Comparison of ENCODE assay signal across 35 mouse cellular contexts in genomic region chr11:100178307-100178706, GRCm38 (mm10). TPM values are rescaled to one million over a fixed set of nuclear protein-coding genes. Genes with fewer than 3 reads are reported as not detected.
DNase-seq lines count a peak whose midpoint lies in the region; ATAC-seq and TF ChIP-seq lines count a peak whose summit lies in the region.
"Had no signal": no experiment of that assay in that cellular context is flagged by ENCODE, and none has a peak within 500 bp of the region (broad histone marks: within the 10 kb centered on the region; RNA-seq: fewer than 3 reads in every experiment).

No protein-coding gene starts in this region.

- WGBS in forebrain, postnatal 0 days, result 68% methylated on average over 5 of the region's 5 CpGs
- WGBS in forebrain, embryonic 10.5 days, result 80% methylated on average over 5 of the region's 5 CpGs

- no peak overlapping the region for H3K9ac ChIP-seq in forebrain, postnatal 0 days
- H3K9ac ChIP-seq: forebrain, embryonic 12.5 days; heart, embryonic 12.5 days; heart, embryonic 15.5 days; hindbrain, embryonic 13.5 days had no signal

- H3K4me3 ChIP-seq in forebrain, postnatal 0 days (ENCODE audit: low read depth, low read length), result no peak overlapping the region
- no peak overlapping the region for H3K4me3 ChIP-seq in forebrain, embryonic 10.5 days
- H3K4me3 ChIP-seq: forebrain, embryonic 12.5 days; gastrocnemius, adult 2 months; heart, embryonic 12.5 days; heart, embryonic 15.5 days; hindbrain, embryonic 10.5 days; hindbrain, embryonic 13.5 days had no signal

- no peaks in the 10 kb centered on the region for H3K36me3 ChIP-seq in forebrain, postnatal 0 days (ENCODE audit: insufficient read depth)
- H3K36me3 ChIP-seq in forebrain, embryonic 10.5 days (replicated peaks), result no peaks in the 10 kb centered on the region
- H3K36me3 ChIP-seq: forebrain, embryonic 12.5 days; G1E; heart, embryonic 12.5 days; heart, embryonic 15.5 days; hindbrain, embryonic 10.5 days; hindbrain, embryonic 13.5 days had no signal

- no peaks in the 10 kb centered on the region for H3K4me1 ChIP-seq in forebrain, postnatal 0 days (ENCODE audit: insufficient read depth)
- no peaks in the 10 kb centered on the region for H3K4me1 ChIP-seq in forebrain, embryonic 10.5 days
- H3K4me1 ChIP-seq: forebrain, embryonic 12.5 days; heart, embryonic 12.5 days; heart, embryonic 15.5 days; hindbrain, embryonic 10.5 days; hindbrain, embryonic 13.5 days had no signal

- no peaks in the 10 kb centered on the region for H3K27me3 ChIP-seq in forebrain, postnatal 0 days (ENCODE audit: insufficient read depth, low read length)
- no peaks in the 10 kb centered on the region for H3K27me3 ChIP-seq in forebrain, embryonic 10.5 days (ENCODE audit: poor library complexity, severe bottlenecking)
- H3K27me3 ChIP-seq: forebrain, embryonic 12.5 days; heart, embryonic 12.5 days; heart, embryonic 15.5 days; hindbrain, embryonic 13.5 days had no signal

- no peaks in the 10 kb centered on the region for H3K9me3 ChIP-seq in forebrain, postnatal 0 days (ENCODE audit: low read length)
- H3K9me3 ChIP-seq in forebrain, embryonic 10.5 days, result no peaks in the 10 kb centered on the region
- H3K9me3 ChIP-seq: forebrain, embryonic 12.5 days; heart, embryonic 12.5 days; hindbrain, embryonic 10.5 days; hindbrain, embryonic 13.5 days had no signal

- no peak overlapping the region for H3K4me2 ChIP-seq in forebrain, postnatal 0 days (ENCODE audit: low read depth)
- H3K4me2 ChIP-seq: forebrain, embryonic 12.5 days; heart, embryonic 12.5 days; heart, embryonic 15.5 days; hindbrain, embryonic 13.5 days had no signal

- no peak overlapping the region for H3K27ac ChIP-seq in forebrain, postnatal 0 days (ENCODE audit: low read depth, low read length)
- no peak overlapping the region for H3K27ac ChIP-seq in forebrain, embryonic 10.5 days
- H3K27ac ChIP-seq: forebrain, embryonic 12.5 days; gastrocnemius, adult 2 months; heart, embryonic 15.5 days; hindbrain, embryonic 10.5 days; hindbrain, embryonic 13.5 days had no signal

- no peak for TF ChIP-seq CTCF in forebrain, postnatal 0 days (IDR thresholded peaks at IDR 0.05; ENCODE audit: low read depth)

- ATAC-seq in forebrain, postnatal 0 days, result peak; percentile 66; the same call in 1 of the 2 replicates
- ATAC-seq: forebrain, embryonic 16.5 days; hindbrain, embryonic 16.5 days; inflammation-experienced regulatory T-cells, adult 6 months; Patski had no signal

- peak; percentile 28 for DNase-seq in forebrain, postnatal 0 days
- DNase-seq in forebrain, embryonic 10.5 days (ENCODE audit: extremely low spot score, low spot score), result no peak
- DNase-seq in layer of hippocampus, adult 9-11 months, result peak; percentile 54
- DNase-seq in layer of hippocampus, postnatal 36 days, result no peak
- DNase-seq in right cerebral cortex, postnatal 10 days (ENCODE audit: low spot score in 2 of 2), result peak; percentile 31 to 56
- no peak for DNase-seq in right cerebral cortex, adult 2 months (ENCODE audit: low spot score in 2 of 2)
- peak; percentile 22 to 61 for DNase-seq in layer of hippocampus, postnatal 14 days (ENCODE audit: low spot score in 2 of 2)
- no peak for DNase-seq in gastrocnemius, postnatal 25 days
- DNase-seq: adrenal gland, adult 2 months; adrenal gland, postnatal 14 days; B cell, adult 2 months; cerebellum, adult 18-20 months; cerebellum, adult 9-10 months; cerebellum, postnatal 14 days; gastrocnemius, adult 2 months; gastrocnemius, postnatal 14 days; heart, adult 18-20 months; heart, postnatal 10 days; heart, postnatal 36 days had no signal

RNA-seq across cellular contexts. Expression of gene Krt9, which starts 14.7 kb away (rescaled TPM):
- total RNA-seq in forebrain, postnatal 0 days (2014; rRNA removed), result not detected in 2 replicates
- polyA plus RNA-seq in forebrain, postnatal 0 days (2015; fragmentation: Nextera tagmentation; extraction: Ambion mirVana), result 0.06 TPM in 1 of 2 replicates, not detected in the other
- not detected in 2 replicates for polyA plus RNA-seq in forebrain, embryonic 10.5 days (2016; fragmentation: Nextera tagmentation; extraction: Ambion mirVana)
- total RNA-seq in layer of hippocampus, postnatal 36 days (2021), result 1 to 10 TPM; 2.5 to 2.7 TPM
- 1 to 10 TPM; 1.8 to 2.1 TPM for total RNA-seq in layer of hippocampus, postnatal 14 days (2021)
- not detected for total RNA-seq in gastrocnemius, postnatal 25 days (2021)
- total RNA-seq: adrenal gland, adult 2 months; adrenal gland, postnatal 14 days; CH12.LX; G1E; gastrocnemius, adult 2 months; gastrocnemius, postnatal 14 days; heart, adult 18-20 months; heart, postnatal 10 days; heart, postnatal 36 days had no signal
- polyA plus RNA-seq: adrenal gland, adult 2 months; embryonic facial prominence, embryonic 11.5 days; embryonic facial prominence, embryonic 14.5 days; forebrain, embryonic 12.5 days; forebrain, embryonic 16.5 days; G1E; heart, embryonic 12.5 days; heart, embryonic 15.5 days; hindbrain, embryonic 10.5 days; hindbrain, embryonic 13.5 days; inflammation-experienced regulatory T-cells, adult 6 months; Patski had no signal

RNA-seq across cellular contexts. Expression of gene Krt14, which starts 29.0 kb away (rescaled TPM):
- total RNA-seq in forebrain, postnatal 0 days (2014; rRNA removed), result 0.14 and 0.15 TPM in 2 replicates
- 0.63 and 0.88 TPM in 2 replicates for polyA plus RNA-seq in forebrain, postnatal 0 days (2015; fragmentation: Nextera tagmentation; extraction: Ambion mirVana)
- 1.9 and 2.0 TPM in 2 replicates for polyA plus RNA-seq in forebrain, embryonic 10.5 days (2016; fragmentation: Nextera tagmentation; extraction: Ambion mirVana)
- not detected for total RNA-seq in layer of hippocampus, postnatal 36 days (2021)
- not detected for total RNA-seq in layer of hippocampus, postnatal 14 days (2021)
- not detected for total RNA-seq in gastrocnemius, postnatal 25 days (2021)
- total RNA-seq: CH12.LX; gastrocnemius, adult 2 months; gastrocnemius, postnatal 14 days; heart, adult 18-20 months had no signal
- polyA plus RNA-seq: inflammation-experienced regulatory T-cells, adult 6 months; Patski had no signal

RNA-seq across cellular contexts. Expression of gene Krt19, which starts 29.8 kb away (rescaled TPM):
- 5.8 and 6.5 TPM in 2 replicates for total RNA-seq in forebrain, postnatal 0 days (2014; rRNA removed)
- polyA plus RNA-seq in forebrain, postnatal 0 days (2015; fragmentation: Nextera tagmentation; extraction: Ambion mirVana), result 3.8 and 7.0 TPM in 2 replicates
- 5.3 and 5.4 TPM in 2 replicates for polyA plus RNA-seq in forebrain, embryonic 10.5 days (2016; fragmentation: Nextera tagmentation; extraction: Ambion mirVana)
- under 1 TPM; 0.23 to 0.52 TPM for total RNA-seq in layer of hippocampus, postnatal 36 days (2021)
- under 1 TPM; 0.48 to 0.81 TPM for total RNA-seq in layer of hippocampus, postnatal 14 days (2021)
- total RNA-seq in gastrocnemius, postnatal 25 days (2021), result under 1 TPM in 1 of 2 experiments, not detected in 1; 0.28 TPM
- total RNA-seq: G1E had no signal
- polyA plus RNA-seq: G1E; inflammation-experienced regulatory T-cells, adult 6 months; Patski had no signal

RNA-seq across cellular contexts. Expression of gene Krt15, which starts 42.6 kb away (rescaled TPM):
- not detected in 2 replicates for total RNA-seq in forebrain, postnatal 0 days (2014; rRNA removed)
- 0.17 and 0.47 TPM in 2 replicates for polyA plus RNA-seq in forebrain, postnatal 0 days (2015; fragmentation: Nextera tagmentation; extraction: Ambion mirVana)
- polyA plus RNA-seq in forebrain, embryonic 10.5 days (2016; fragmentation: Nextera tagmentation; extraction: Ambion mirVana), result 0.55 and 0.77 TPM in 2 replicates
- total RNA-seq in layer of hippocampus, postnatal 36 days (2021), result under 1 TPM; 0.23 to 0.40 TPM
- 1 to 10 TPM in 1 of 2 experiments, under 1 TPM in 1; 0.55 to 1.2 TPM for total RNA-seq in layer of hippocampus, postnatal 14 days (2021)
- not detected for total RNA-seq in gastrocnemius, postnatal 25 days (2021)
- total RNA-seq: adrenal gland, adult 2 months; adrenal gland, postnatal 14 days; G1E; gastrocnemius, adult 2 months; gastrocnemius, postnatal 14 days; heart, postnatal 36 days had no signal
- polyA plus RNA-seq: adrenal gland, adult 2 months; forebrain, embryonic 16.5 days; frontal cortex, adult 2 months; G1E; inflammation-experienced regulatory T-cells, adult 6 months had no signal

RNA-seq across cellular contexts. Expression of gene Krt13, which starts 56.9 kb away (rescaled TPM):
- total RNA-seq in forebrain, postnatal 0 days (2014; rRNA removed), result not detected in 2 replicates
- polyA plus RNA-seq in forebrain, postnatal 0 days (2015; fragmentation: Nextera tagmentation; extraction: Ambion mirVana), result 0.31 TPM in 1 of 2 replicates, not detected in the other
- polyA plus RNA-seq in forebrain, embryonic 10.5 days (2016; fragmentation: Nextera tagmentation; extraction: Ambion mirVana), result not detected in 2 replicates
- not detected for total RNA-seq in layer of hippocampus, postnatal 36 days (2021)
- total RNA-seq in layer of hippocampus, postnatal 14 days (2021), result not detected
- total RNA-seq in gastrocnemius, postnatal 25 days (2021), result not detected
- total RNA-seq: adrenal gland, adult 2 months; adrenal gland, postnatal 14 days; adrenal gland, postnatal 4 days; CH12.LX; gastrocnemius, adult 2 months; gastrocnemius, postnatal 14 days; heart, adult 18-20 months; heart, postnatal 10 days; heart, postnatal 36 days had no signal
- polyA plus RNA-seq: adrenal gland, adult 2 months; embryonic facial prominence, embryonic 11.5 days; forebrain, embryonic 12.5 days; forebrain, embryonic 16.5 days; frontal cortex, adult 2 months; G1E; gonadal fat pad, adult 2 months; hindbrain, embryonic 13.5 days; inflammation-experienced regulatory T-cells, adult 6 months; Patski had no signal

Comparison
In these comparisons a context has a peak if more than half of its experiments do, and no peak if none do; other contexts are left out.
1. DNase-seq: peak in forebrain, postnatal 0 days (single experiment), layer of hippocampus, adult 9-11 months (single experiment), right cerebral cortex, postnatal 10 days (2 of 2) and layer of hippocampus, postnatal 14 days (2 of 2); none in forebrain, embryonic 10.5 days (single experiment), layer of hippocampus, postnatal 36 days (0 of 2), right cerebral cortex, adult 2 months (0 of 2) and gastrocnemius, postnatal 25 days (single experiment).